Mouse (Mus musculus): ENCODE data around the gene Cend1. TPM values are rescaled to one million over a fixed set of nuclear protein-coding genes. Genes with fewer than 3 reads are reported as not detected.

The Cend1 gene
- polyA plus RNA-seq, 1 experiment from 2014 or later: 21.3 TPM

GRCm38 (mm10) chr7:141388487-141389109 lies 40.7 kb downstream of the Cend1 start:
- no peaks in the 10 kb centered on the region for H3K27me3 ChIP-seq (replicated peaks; ENCODE audit: control insufficient read depth, insufficient read depth, low read length)
- DNase-seq (ENCODE audit: low spot score): no peak
- H3K4me2 ChIP-seq (ENCODE audit: low read length): no peak overlapping the region
- no peak overlapping the region for H3K9ac ChIP-seq (ENCODE audit: low read length)
- H3K27ac ChIP-seq (ENCODE audit: low read depth, low read length): no peak overlapping the region
- H3K4me1 ChIP-seq (ENCODE audit: control insufficient read depth, insufficient read depth, low read length): peaks cover 9% of the 10 kb centered on the region
- H3K9me3 ChIP-seq (replicated peaks; ENCODE audit: control insufficient read depth, low read length): no peaks in the 10 kb centered on the region
- WGBS: 68% methylated on average over 3 of the region's 3 CpGs
- H3K36me3 ChIP-seq (ENCODE audit: control insufficient read depth, insufficient read depth, low read length): no peaks in the 10 kb centered on the region
- no peak overlapping the region for H3K4me3 ChIP-seq (ENCODE audit: low read depth, low read length)
- no peak for ATAC-seq

DNA sequence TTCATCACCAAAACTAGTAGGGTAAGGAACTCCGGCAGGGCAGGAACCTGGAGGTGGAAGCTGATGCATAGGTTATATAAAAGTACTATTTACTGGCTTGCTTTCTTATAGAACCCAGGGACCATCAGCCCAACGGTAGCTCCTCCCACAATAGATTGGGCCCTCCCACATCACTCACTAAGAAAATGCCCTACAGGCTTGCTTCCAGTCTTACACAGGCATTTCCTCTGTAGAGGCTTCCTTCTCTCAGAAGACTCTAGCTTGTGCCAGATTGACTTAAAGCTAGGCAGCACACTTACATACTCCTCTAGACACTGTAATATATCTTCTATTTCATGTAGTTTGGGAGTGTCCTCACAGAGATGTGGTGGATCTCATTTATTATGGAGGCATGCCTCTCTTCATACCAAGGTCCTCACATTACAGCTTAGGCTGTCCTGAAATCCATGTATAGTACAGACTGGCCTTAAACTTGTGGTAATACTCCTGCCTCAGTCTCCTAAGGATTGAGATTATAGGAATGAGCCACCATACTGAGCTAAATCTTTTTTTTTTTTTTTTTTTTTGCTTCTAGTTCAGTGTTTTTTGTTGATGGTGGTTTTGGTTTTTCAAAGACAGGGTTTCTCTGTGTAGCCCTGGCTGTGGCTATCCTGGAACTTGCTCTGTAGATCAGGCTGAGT lies 41.3 kb downstream of the Cend1 start:
- DNase-seq (ENCODE audit: low spot score) (no peak), ATAC-seq (no peak)
- Histone ChIP-seq H3K27me3 (replicated peaks; ENCODE audit: control insufficient read depth, insufficient read depth, low read length) (no peaks in the 10 kb centered on the region), H3K27ac (ENCODE audit: low read depth, low read length) (no peak overlapping the region), H3K4me1 (ENCODE audit: control insufficient read depth, insufficient read depth, low read length) (peaks cover 6% of the 10 kb centered on the region), H3K4me2 (ENCODE audit: low read length) (no peak overlapping the region), H3K9ac (ENCODE audit: low read length) (no peak overlapping the region), H3K36me3 (ENCODE audit: control insufficient read depth, insufficient read depth, low read length) (no peaks in the 10 kb centered on the region), H3K4me3 (ENCODE audit: low read depth, low read length) (no peak overlapping the region), H3K9me3 (replicated peaks; ENCODE audit: control insufficient read depth, low read length) (no peaks in the 10 kb centered on the region)
- 52% methylated on average over 2 of the region's 2 CpGs for WGBS

DNA sequence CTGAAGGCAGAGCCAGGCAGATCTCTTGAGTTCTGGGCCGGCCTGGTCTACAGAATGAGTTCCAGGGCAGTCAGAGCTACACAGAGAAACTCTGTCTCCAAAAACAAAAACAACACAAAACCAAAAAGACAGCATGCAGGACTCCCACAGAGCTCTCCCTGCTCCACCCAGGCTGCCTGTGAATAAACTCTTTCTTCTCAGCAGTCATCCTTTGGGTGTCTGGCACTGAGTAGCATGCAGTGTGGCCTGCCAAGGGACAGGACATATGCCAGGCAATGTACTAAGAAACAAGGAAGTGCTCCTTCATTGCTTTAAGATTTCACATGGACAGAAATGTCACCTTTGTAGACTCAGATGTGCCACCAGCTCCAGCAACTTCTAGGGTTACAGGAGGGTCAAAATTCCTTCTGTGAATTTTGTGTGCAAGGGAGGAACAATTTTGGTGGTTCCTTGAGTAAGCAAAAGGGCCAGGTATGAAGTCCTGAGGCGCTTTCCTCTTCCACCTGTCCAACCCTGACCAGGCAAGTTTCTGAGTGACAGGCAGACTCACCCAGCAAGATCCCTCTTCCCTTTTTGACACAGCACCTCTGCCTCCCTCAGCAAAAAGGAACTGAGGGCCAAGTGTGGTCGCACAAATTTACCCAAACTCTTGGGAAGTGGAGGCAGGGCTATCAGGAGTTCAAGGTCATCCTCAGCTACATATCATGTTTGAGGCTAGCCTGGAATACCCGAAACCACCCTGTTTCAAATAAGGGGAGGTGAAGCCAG lies 48.0 kb downstream of the Cend1 start:
- Histone ChIP-seq H3K27ac (ENCODE audit: low read depth, low read length) (no peak overlapping the region), H3K9ac (ENCODE audit: low read length) (no peak overlapping the region), H3K4me2 (ENCODE audit: low read length) (no peak overlapping the region), H3K4me3 (ENCODE audit: low read depth, low read length) (no peak overlapping the region), H3K4me1 (ENCODE audit: control insufficient read depth, insufficient read depth, low read length) (no peaks in the 10 kb centered on the region), H3K27me3 (replicated peaks; ENCODE audit: control insufficient read depth, insufficient read depth, low read length) (no peaks in the 10 kb centered on the region), H3K36me3 (ENCODE audit: control insufficient read depth, insufficient read depth, low read length) (no peaks in the 10 kb centered on the region), H3K9me3 (replicated peaks; ENCODE audit: control insufficient read depth, low read length) (no peaks in the 10 kb centered on the region)
- DNase-seq (ENCODE audit: low spot score) (no peak), ATAC-seq (no peak)
- WGBS: 79% methylated on average over 4 of the region's 4 CpGs

DNA sequence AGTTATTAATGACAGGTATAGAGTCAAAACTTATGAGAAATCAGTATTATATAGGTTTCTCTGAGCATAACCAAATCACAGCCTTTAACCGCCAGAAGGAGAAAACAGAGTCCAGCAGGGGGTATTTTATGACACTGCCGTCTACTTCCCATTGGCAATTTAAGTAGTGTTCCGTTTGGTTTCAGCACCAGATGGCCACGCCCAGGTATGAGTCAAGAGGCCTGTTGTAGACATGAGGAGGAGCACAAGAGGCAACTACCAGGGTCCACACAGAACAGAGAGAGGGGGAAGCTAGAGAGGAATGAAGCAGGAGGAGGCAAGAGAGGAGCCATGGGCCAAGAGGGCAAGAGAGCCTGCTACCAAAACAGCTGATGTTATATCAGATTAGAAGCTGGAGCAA lies 49.7 kb downstream of the Cend1 start:
- 72% methylated on average over 4 of the region's 4 CpGs for WGBS
- no peak for ATAC-seq
- H3K4me1 ChIP-seq (ENCODE audit: control insufficient read depth, insufficient read depth, low read length): no peaks in the 10 kb centered on the region

More for the DNA sequence above, 49.7 kb downstream of the Cend1 start:
- no peak for DNase-seq (ENCODE audit: low spot score)
- Histone ChIP-seq H3K36me3 (ENCODE audit: control insufficient read depth, insufficient read depth, low read length) (no peaks in the 10 kb centered on the region), H3K4me3 (ENCODE audit: low read depth, low read length) (no peak overlapping the region), H3K9ac (ENCODE audit: low read length) (no peak overlapping the region), H3K4me2 (ENCODE audit: low read length) (no peak overlapping the region), H3K9me3 (replicated peaks; ENCODE audit: control insufficient read depth, low read length) (no peaks in the 10 kb centered on the region), H3K27ac (ENCODE audit: low read depth, low read length) (no peak overlapping the region), H3K27me3 (replicated peaks; ENCODE audit: control insufficient read depth, insufficient read depth, low read length) (no peaks in the 10 kb centered on the region)

Other genes with a start within 250 kb of the Cend1 start
- gene Hras, start 235.5 kb downstream of the Cend1 start, polyA plus RNA-seq (2014; fragmentation: Nextera tagmentation; extraction: Ambion mirVana): 70.2 and 96.3 TPM in 2 replicates
- 6.7 and 8.9 TPM in 2 replicates for gene Lrrc56, start 235.3 kb downstream of the Cend1 start, polyA plus RNA-seq (2014; fragmentation: Nextera tagmentation; extraction: Ambion mirVana)
- 0.94 and 0.95 TPM in 2 replicates for gene Lmntd2, start 215.4 kb downstream of the Cend1 start, polyA plus RNA-seq (2014; fragmentation: Nextera tagmentation; extraction: Ambion mirVana)
- gene Rassf7, start 213.6 kb downstream of the Cend1 start, polyA plus RNA-seq (2014; fragmentation: Nextera tagmentation; extraction: Ambion mirVana): 23.7 and 23.8 TPM in 2 replicates
- gene Phrf1, start 200.7 kb downstream of the Cend1 start, polyA plus RNA-seq (2014; fragmentation: Nextera tagmentation; extraction: Ambion mirVana): 64.2 and 78.8 TPM in 2 replicates
- 0.97 and 1.0 TPM in 2 replicates for gene Irf7, start 163.0 kb downstream of the Cend1 start, polyA plus RNA-seq (2014; fragmentation: Nextera tagmentation; extraction: Ambion mirVana)
- not detected in 2 replicates for gene Cdhr5, start 152.7 kb downstream of the Cend1 start, polyA plus RNA-seq (2014; fragmentation: Nextera tagmentation; extraction: Ambion mirVana)
- 1.5 and 2.6 TPM in 2 replicates for gene Sct, start 150.4 kb downstream of the Cend1 start, polyA plus RNA-seq (2014; fragmentation: Nextera tagmentation; extraction: Ambion mirVana)
- 0.37 and 0.68 TPM in 2 replicates for gene Drd4, start 137.5 kb downstream of the Cend1 start, polyA plus RNA-seq (2014; fragmentation: Nextera tagmentation; extraction: Ambion mirVana)
- 118 and 143 TPM in 2 replicates for gene Deaf1, start 101.8 kb downstream of the Cend1 start, polyA plus RNA-seq (2014; fragmentation: Nextera tagmentation; extraction: Ambion mirVana)
- 39.1 and 41.0 TPM in 2 replicates for gene Tmem80, start 101.8 kb downstream of the Cend1 start, polyA plus RNA-seq (2014; fragmentation: Nextera tagmentation; extraction: Ambion mirVana)
- gene Eps8l2, start 90.6 kb downstream of the Cend1 start, polyA plus RNA-seq (2014; fragmentation: Nextera tagmentation; extraction: Ambion mirVana): 0.25 and 0.67 TPM in 2 replicates
- gene Taldo1, start 37.3 kb downstream of the Cend1 start, polyA plus RNA-seq (2014; fragmentation: Nextera tagmentation; extraction: Ambion mirVana): 418 and 419 TPM in 2 replicates
- gene Gatd1, start 15.4 kb downstream of the Cend1 start, polyA plus RNA-seq (2014; fragmentation: Nextera tagmentation; extraction: Ambion mirVana): 41.7 and 43.4 TPM in 2 replicates
- gene Slc25a22, start 8.4 kb upstream of the Cend1 start, polyA plus RNA-seq (2014; fragmentation: Nextera tagmentation; extraction: Ambion mirVana): 56.0 and 81.6 TPM in 2 replicates
- gene Pidd1, start 14.5 kb upstream of the Cend1 start, polyA plus RNA-seq (2014; fragmentation: Nextera tagmentation; extraction: Ambion mirVana): 5.4 and 5.6 TPM in 2 replicates
- 740 and 845 TPM in 2 replicates for gene Rplp2, start 17.9 kb upstream of the Cend1 start, polyA plus RNA-seq (2014; fragmentation: Nextera tagmentation; extraction: Ambion mirVana)
- gene Pnpla2, start 25.7 kb upstream of the Cend1 start, polyA plus RNA-seq (2014; fragmentation: Nextera tagmentation; extraction: Ambion mirVana): 16.3 and 20.5 TPM in 2 replicates
- gene Cracr2b, start 31.6 kb upstream of the Cend1 start, polyA plus RNA-seq (2014; fragmentation: Nextera tagmentation; extraction: Ambion mirVana): 3.0 and 4.3 TPM in 2 replicates
- 56.8 and 60.4 TPM in 2 replicates for gene Cd151, start 37.9 kb upstream of the Cend1 start, polyA plus RNA-seq (2014; fragmentation: Nextera tagmentation; extraction: Ambion mirVana)
- 72.2 and 79.3 TPM in 2 replicates for gene Polr2l, start 45.6 kb upstream of the Cend1 start, polyA plus RNA-seq (2014; fragmentation: Nextera tagmentation; extraction: Ambion mirVana)
- gene Tspan4, start 45.7 kb upstream of the Cend1 start, polyA plus RNA-seq (2014; fragmentation: Nextera tagmentation; extraction: Ambion mirVana): 29.9 and 30.9 TPM in 2 replicates
- gene Chid1, start 110.4 kb upstream of the Cend1 start, polyA plus RNA-seq (2014; fragmentation: Nextera tagmentation; extraction: Ambion mirVana): 32.7 and 37.1 TPM in 2 replicates
- 72.4 and 83.6 TPM in 2 replicates for gene Ap2a2, start 132.7 kb upstream of the Cend1 start, polyA plus RNA-seq (2014; fragmentation: Nextera tagmentation; extraction: Ambion mirVana)
- 0.09 and 0.16 TPM in 2 replicates for gene Muc6, start 225.8 kb upstream of the Cend1 start, polyA plus RNA-seq (2014; fragmentation: Nextera tagmentation; extraction: Ambion mirVana)

All from forebrain, embryonic 14.5 days (tissue).